Mouse (Mus musculus) limb, embryonic 10.5 days (tissue): Measurements from ENCODE around the gene Vps9d1. TPM values are rescaled to one million over a fixed set of nuclear protein-coding genes. Genes with fewer than 3 reads are reported as not detected.
"Not testable (repeated sequence)": the region's sequence is repeated elsewhere in the genome, so short reads cannot be mapped to it uniquely, and the experiment has no call there.

ENCODE experiments used
- DNase-seq: peaks from one replicate; pipeline ENCODE4 v3.0.0-alpha.2; 2017; ENCODE audit warnings: low spot score
- H3K27ac ChIP-seq: fragments of 300-500 bp; sonication (generic); 2 replicates; pipeline ENCODE4 v1.5.1; 2016; ENCODE audit warnings: mild to moderate bottlenecking
- H3K27me3 ChIP-seq: fragments of 300-500 bp; sonication (generic); 2 replicates; pipeline ENCODE4 v1.6.1; 2016; ENCODE audit warnings: low read depth, mild to moderate bottlenecking; ENCODE audit not compliant: poor library complexity, severe bottlenecking
- H3K36me3 ChIP-seq: fragments of 300-500 bp; sonication (generic); 2 replicates; pipeline ENCODE4 v1.6.1; 2016; ENCODE audit warnings: mild to moderate bottlenecking, moderate library complexity
- H3K4me1 ChIP-seq: fragments of 300-500 bp; sonication (generic); 2 replicates; pipeline ENCODE4 v1.6.1; 2016
- H3K4me3 ChIP-seq: fragments of 300-500 bp; sonication (generic); 2 replicates; pipeline ENCODE4 v1.5.1; 2016; ENCODE audit warnings: mild to moderate bottlenecking, moderate library complexity
- H3K9me3 ChIP-seq: fragments of 300-500 bp; sonication (generic); replicated peaks from 2 replicates; pipeline ENCODE4 v1.6.1; 2016; ENCODE audit warnings: mild to moderate bottlenecking
- WGBS: fragments of 180-500 bp; shearing (Covaris S2); methylation state at CpG from one replicate; pipeline ENCODE4 v1.1.7; 2016; 5-methylcytosine and 5-hydroxymethylcytosine counted together
- polyA plus RNA-seq: library from polyadenylated mRNA; unstranded; fragments of >200 nt; fragmentation: Nextera tagmentation; extraction: Ambion mirVana; gene quantifications from 2 replicates; pipeline ENCODE4 v1.2.1, GENCODE M21; 2016

The Vps9d1 gene
- polyA plus RNA-seq, 1 experiment from 2014 or later, result 26.7 TPM

DNA sequence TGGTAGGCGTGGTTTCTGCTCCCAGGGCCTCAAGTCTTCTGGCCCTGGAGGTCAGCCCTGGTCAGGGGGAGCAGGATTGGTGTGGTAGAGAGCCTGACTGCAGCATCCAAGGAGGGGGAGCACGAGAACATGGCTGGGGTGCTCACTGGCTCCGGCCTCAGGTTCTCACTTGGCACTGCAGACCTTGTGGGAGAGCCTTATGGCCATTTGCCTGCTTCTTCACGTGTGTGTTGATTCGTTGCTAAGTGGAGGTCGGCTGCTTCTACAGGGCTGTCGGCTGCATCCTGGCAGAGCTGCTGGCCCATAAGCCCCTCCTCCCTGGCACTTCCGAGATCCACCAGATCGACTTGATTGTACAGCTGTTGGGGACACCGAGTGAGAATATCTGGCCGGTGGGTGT is 23.8 kb downstream of the Vps9d1 start:
- DNase-seq, H3K9me3 ChIP-seq: not testable (repeated sequence)
- 92% methylated on average over 11 of the region's 11 CpGs for WGBS

GRCm38 (mm10) chr8:123228416-123228815 is 25.7 kb downstream of the Vps9d1 start:
- H3K9me3 ChIP-seq, result no peaks in the 10 kb centered on the region
- peaks cover 19% of the 10 kb centered on the region for H3K27me3 ChIP-seq
- no peak overlapping the region for H3K27ac ChIP-seq
- no peak for DNase-seq
- peaks cover 18% of the 10 kb centered on the region for H3K4me1 ChIP-seq
- 96% methylated on average over 1 of the region's 1 CpGs for WGBS
- peaks cover 46% of the 10 kb centered on the region for H3K36me3 ChIP-seq
- no peak overlapping the region for H3K4me3 ChIP-seq

More for the DNA sequence above, 23.8 kb downstream of the Vps9d1 start:
- H3K36me3 ChIP-seq, result peaks cover 46% of the 10 kb centered on the region
- peaks cover 38% of the 10 kb centered on the region for H3K27me3 ChIP-seq
- peaks cover 17% of the 10 kb centered on the region for H3K4me1 ChIP-seq
- not testable (repeated sequence) for H3K4me3 ChIP-seq, H3K27ac ChIP-seq

DNA sequence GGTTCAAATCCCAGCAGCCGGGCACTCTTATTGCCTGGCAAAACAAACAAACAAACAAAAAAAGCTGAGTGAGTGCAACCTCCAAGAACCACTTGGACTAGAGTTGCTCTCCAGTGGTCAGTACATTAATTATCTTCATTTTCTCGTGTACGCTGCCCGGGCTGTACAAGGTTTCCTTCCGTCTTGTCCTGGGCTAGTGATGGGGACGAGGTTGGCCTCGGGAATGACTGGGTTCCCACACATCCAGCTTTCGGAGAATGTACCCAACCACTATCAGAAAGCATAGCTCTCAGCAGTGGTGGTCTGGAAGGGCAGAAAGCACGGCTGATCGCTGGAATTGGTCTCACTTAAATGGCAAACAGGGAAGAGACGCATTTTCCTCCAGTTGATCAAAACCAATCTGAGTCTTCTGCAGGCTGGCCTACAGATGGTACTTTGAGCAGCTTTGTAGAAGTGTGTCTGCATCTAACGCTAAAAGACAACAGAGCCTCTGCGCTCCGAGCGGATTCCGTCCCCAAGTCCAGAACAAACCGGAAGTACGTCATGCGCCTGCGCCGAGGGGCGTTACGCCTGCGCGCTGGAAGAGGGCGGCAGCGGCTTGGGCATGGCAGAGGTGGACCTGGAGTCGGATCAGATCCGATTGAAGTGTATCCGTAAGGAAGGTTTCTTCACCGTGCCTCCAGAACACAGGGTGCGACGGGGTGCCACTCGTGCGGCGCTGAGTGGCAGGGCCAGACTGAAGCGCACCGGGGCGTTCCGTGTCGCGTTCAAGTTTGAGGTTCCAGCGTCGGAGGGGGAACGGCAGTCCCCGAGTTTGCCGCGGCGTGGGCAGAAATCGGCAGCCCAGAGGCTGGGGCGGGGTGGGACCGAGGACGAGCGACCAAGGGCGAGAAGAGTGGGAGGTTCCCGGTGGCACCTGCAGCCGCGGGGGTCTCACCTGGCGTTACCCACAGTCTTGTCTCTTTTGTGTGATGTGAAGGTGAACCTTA is 29.6 kb downstream of the Vps9d1 start, which contains the start of gene Cdk10:
TSS of gene Cdk10 (plus strand) at position 565 of the 989 bp plus-strand sequence.
- peak within 1 kb of the TSS; percentile 84 for H3K27ac ChIP-seq
- H3K4me3 ChIP-seq, result peak within 1 kb of the TSS; percentile 93
- H3K4me1 ChIP-seq, result peaks cover 18% of the 10 kb centered on the region
- 4% methylated on average over 59 of the region's 59 CpGs for WGBS
- peaks cover 35% of the 10 kb centered on the region for H3K36me3 ChIP-seq
- DNase-seq, result peak; percentile 96
- H3K27me3 ChIP-seq, result no peaks in the 10 kb centered on the region
- H3K9me3 ChIP-seq, result no peaks in the 10 kb centered on the region

DNA sequence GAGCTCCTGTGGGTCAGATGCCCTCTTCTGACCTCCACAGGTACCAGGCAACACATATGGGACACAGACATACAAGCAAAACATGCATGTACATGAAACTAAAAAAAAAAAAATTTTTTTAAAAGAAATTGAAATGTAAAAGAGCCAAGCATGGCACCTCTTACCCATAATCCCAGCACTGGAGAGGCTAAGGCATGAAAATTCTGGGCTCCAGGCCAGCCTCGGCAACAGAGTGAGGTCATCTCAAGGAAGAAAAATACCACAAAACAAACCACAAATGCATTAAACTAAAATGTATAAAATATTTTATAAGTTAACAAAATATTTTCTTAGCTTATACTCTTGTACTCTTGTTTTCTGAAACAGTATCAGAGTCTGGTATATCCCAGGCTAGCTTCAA is 33.2 kb downstream of the Vps9d1 start:
- no peak overlapping the region for H3K27ac ChIP-seq
- H3K9me3 ChIP-seq, result no peaks in the 10 kb centered on the region
- no peaks in the 10 kb centered on the region for H3K36me3 ChIP-seq
- H3K27me3 ChIP-seq, result no peaks in the 10 kb centered on the region
- peaks cover 18% of the 10 kb centered on the region for H3K4me1 ChIP-seq
- no peak overlapping the region for H3K4me3 ChIP-seq
- WGBS, result 93% methylated on average over 1 of the region's 1 CpGs
- DNase-seq, result no peak

DNA sequence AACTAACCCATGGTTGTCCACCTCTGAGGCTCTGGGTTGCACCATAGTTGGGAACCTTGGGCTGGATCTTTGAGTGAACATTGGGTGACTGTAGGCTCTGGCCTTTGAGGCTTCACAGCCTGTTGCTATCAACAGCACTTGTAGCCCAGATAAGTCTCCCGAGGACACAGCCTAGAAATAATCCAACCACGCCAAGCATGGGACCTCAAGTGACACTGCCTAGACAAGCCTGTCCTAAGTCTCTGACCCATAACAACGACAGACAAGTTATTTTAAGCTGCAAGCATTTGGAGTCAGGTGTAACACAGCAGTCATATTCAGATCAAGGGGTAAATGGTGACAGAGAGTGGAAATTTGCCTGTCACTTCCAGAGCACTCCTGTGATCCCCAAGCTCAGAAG is 38.7 kb downstream of the Vps9d1 start:
- no peak for DNase-seq
- no peaks in the 10 kb centered on the region for H3K27me3 ChIP-seq
- WGBS, result 88% methylated on average over 3 of the region's 3 CpGs
- H3K9me3 ChIP-seq, result no peaks in the 10 kb centered on the region
- H3K27ac ChIP-seq, result no peak overlapping the region
- H3K4me3 ChIP-seq, result no peak overlapping the region
- peaks cover 9% of the 10 kb centered on the region; the same call in 1 of the 2 replicates for H3K36me3 ChIP-seq
- H3K4me1 ChIP-seq, result peaks cover 29% of the 10 kb centered on the region

- Histone ChIP-seq H3K27ac (peak overlapping the region; percentile 88), H3K9me3 (no peaks in the 10 kb centered on the region), H3K4me3 (peak overlapping the region; percentile 98), H3K4me1 (peaks cover 29% of the 10 kb centered on the region), H3K36me3 (peaks cover 31% of the 10 kb centered on the region), H3K27me3 (no peaks in the 10 kb centered on the region)
- DNase-seq, result no peak
- WGBS, result 16% methylated on average over 22 of the region's 22 CpGs
Observed at GRCm38 (mm10) chr8:123213118-123213772, 40.9 kb downstream of the Vps9d1 start.

GRCm38 (mm10) chr8:123212321-123213117 is 41.6 kb downstream of the Vps9d1 start, which contains the start of the genes Chmp1a and Spata33:
Gene Chmp1a (minus strand): TSS chr8:123212763.
Gene Spata33 (plus strand): TSS chr8:123212832.
- H3K27ac ChIP-seq, result peak within 1 kb of the TSS; percentile 88
- H3K27me3 ChIP-seq, result no peaks in the 10 kb centered on the region
- WGBS, result under 1% methylated on average over 76 of the region's 76 CpGs
- H3K4me3 ChIP-seq, result peak within 1 kb of the TSS; percentile 98
- peak; percentile 99 for DNase-seq
- peaks cover 29% of the 10 kb centered on the region for H3K4me1 ChIP-seq
- no peaks in the 10 kb centered on the region for H3K9me3 ChIP-seq
- H3K36me3 ChIP-seq, result peaks cover 38% of the 10 kb centered on the region

DNA sequence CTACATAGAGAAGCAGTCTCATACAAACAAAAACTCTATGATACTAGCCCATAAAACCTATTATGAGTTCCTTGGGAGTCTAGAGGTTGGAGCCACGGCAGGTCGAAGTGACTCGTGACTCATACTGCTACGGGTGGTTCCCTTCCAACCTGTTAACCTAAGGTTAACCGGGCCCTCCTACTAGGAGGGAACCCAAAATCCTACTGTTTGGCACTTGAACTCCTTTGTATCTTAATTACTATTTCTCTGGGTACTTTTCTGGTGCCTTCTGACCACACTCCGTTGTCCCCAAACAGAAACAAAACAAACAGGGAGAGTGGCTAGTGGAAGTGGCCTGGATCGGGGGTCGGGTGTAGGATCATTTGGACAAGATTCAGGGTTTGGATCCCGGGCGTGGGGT is 42.3 kb downstream of the Vps9d1 start:
- no peaks in the 10 kb centered on the region for H3K9me3 ChIP-seq
- no peaks in the 10 kb centered on the region for H3K27me3 ChIP-seq
- DNase-seq, result no peak
- peak overlapping the region; percentile 98 for H3K4me3 ChIP-seq
- peak overlapping the region; percentile 88 for H3K27ac ChIP-seq
- peaks cover 44% of the 10 kb centered on the region for H3K36me3 ChIP-seq
- 52% methylated on average over 10 of the region's 10 CpGs for whole genome bisulfite sequencing
- H3K4me1 ChIP-seq, result peaks cover 29% of the 10 kb centered on the region

- H3K36me3 ChIP-seq, result peaks cover 50% of the 10 kb centered on the region
- no peaks in the 10 kb centered on the region for H3K27me3 ChIP-seq
- DNase-seq, result no peak
- H3K27ac ChIP-seq, result no peak overlapping the region
- WGBS, result 94% methylated on average over 3 of the region's 3 CpGs
- H3K4me1 ChIP-seq, result no peaks in the 10 kb centered on the region
- H3K9me3 ChIP-seq, result no peaks in the 10 kb centered on the region
- no peak overlapping the region for H3K4me3 ChIP-seq
Observed at GRCm38 (mm10) chr8:123203571-123203970, 50.6 kb downstream of the Vps9d1 start.

GRCm38 (mm10) chr8:123202288-123202687 is 51.9 kb downstream of the Vps9d1 start:
- H3K9me3 ChIP-seq, result no peaks in the 10 kb centered on the region
- no peaks in the 10 kb centered on the region for H3K4me1 ChIP-seq
- peaks cover 37% of the 10 kb centered on the region for H3K36me3 ChIP-seq
- H3K4me3 ChIP-seq, result no peak overlapping the region
- H3K27me3 ChIP-seq, result no peaks in the 10 kb centered on the region
- no peak overlapping the region for H3K27ac ChIP-seq
- WGBS, result 32% methylated on average over 5 of the region's 5 CpGs
- DNase-seq, result peak; percentile 87

DNA sequence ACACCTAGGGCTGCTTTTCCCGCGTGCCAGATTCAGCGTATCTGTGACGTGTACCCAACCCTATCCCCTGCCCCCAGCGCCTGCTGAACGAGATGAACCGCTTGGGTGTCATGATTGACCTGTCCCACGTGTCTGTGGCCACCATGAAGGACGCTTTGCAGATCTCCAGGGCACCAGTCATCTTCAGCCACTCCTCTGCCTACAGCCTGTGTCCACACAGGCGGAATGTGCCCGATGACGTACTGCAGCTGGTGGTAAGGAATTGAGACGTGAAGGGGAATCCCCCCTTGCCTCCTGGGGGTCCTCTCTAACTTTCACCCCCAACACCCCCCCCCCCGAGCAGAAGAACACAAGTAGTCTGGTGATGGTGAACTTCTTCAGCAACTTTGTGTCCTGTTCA is 54.3 kb downstream of the Vps9d1 start:
- 75% methylated on average over 14 of the region's 14 CpGs for WGBS
- Histone ChIP-seq H3K27ac (no peak overlapping the region), H3K4me1 (no peaks in the 10 kb centered on the region), H3K27me3 (no peaks in the 10 kb centered on the region), H3K36me3 (peaks cover 15% of the 10 kb centered on the region), H3K4me3 (no peak overlapping the region), H3K9me3 (no peaks in the 10 kb centered on the region)
- no peak for DNase-seq

GRCm38 (mm10) chr8:123197016-123197415 is 57.1 kb downstream of the Vps9d1 start:
- not testable (repeated sequence) for H3K4me3 ChIP-seq, H3K4me1 ChIP-seq, DNase-seq, H3K27me3 ChIP-seq, H3K27ac ChIP-seq, H3K9me3 ChIP-seq, H3K36me3 ChIP-seq
- 74% methylated on average over 5 of the region's 5 CpGs for WGBS
